Mouse (Mus musculus) bone marrow, adult 2 months (tissue): ENCODE measurements around the gene Cfap61. TPM values are rescaled to one million over a fixed set of nuclear protein-coding genes. Genes with fewer than 3 reads are reported as not detected.

Experiments
- H3K27ac ChIP-seq: fragments of 200-500 bp; 2 replicates; pipeline ENCODE4 v1.5.1; 2012; ENCODE audit warnings: low read depth, mild to moderate bottlenecking, control low read depth, inconsistent platforms, low read length; ENCODE audit not compliant: control insufficient read depth, poor library complexity, insufficient read depth
- H3K4me1 ChIP-seq: fragments of 200-500 bp; 2 replicates; pipeline ENCODE4 v1.6.1; 2011; ENCODE audit warnings: low read length; ENCODE audit not compliant: control insufficient read depth, insufficient read depth
- H3K4me3 ChIP-seq: fragments of 200-500 bp; replicated peaks from 2 replicates; pipeline ENCODE3; 2011; ENCODE audit warnings: mild to moderate bottlenecking, low read depth, low read length, control low read depth; ENCODE audit not compliant: control insufficient read depth
- CTCF ChIP-seq: fragments of 200-500 bp; IDR thresholded peaks from 2 replicates; pipeline ENCODE4 v1.5.1; 2011; ENCODE audit warnings: low read length, control low read depth; ENCODE audit not compliant: control insufficient read depth, insufficient read depth
- POLR2A ChIP-seq: fragments of 200-500 bp; IDR thresholded peaks from 2 replicates; pipeline ENCODE4 v1.6.1; 2011; ENCODE audit warnings: low read depth, mild to moderate bottlenecking, control low read depth, low read length, borderline replicate concordance; ENCODE audit not compliant: control insufficient read depth
- WGBS: fragments of 180-500 bp; shearing (Covaris S2); methylation state at CpG from one replicate; pipeline ENCODE4 v1.1.7; 2018; 5-methylcytosine and 5-hydroxymethylcytosine counted together
- polyA plus RNA-seq: library from polyadenylated mRNA; stranded (reverse); fragments of >200 nt; gene quantifications from 2 replicates; pipeline ENCODE4 v1.2.4, GENCODE M21; 2011; ENCODE audit warnings: low replicate concordance; ENCODE audit not compliant: missing spikeins, insufficient read depth, insufficient read length

Cfap61 gene
- polyA plus RNA-seq, 1 experiment = not detected

- 9% methylated on average over 40 of the region's 40 CpGs for WGBS
- H3K4me1 ChIP-seq = no peaks in the 10 kb centered on the region
- TF ChIP-seq CTCF (no peak), POLR2A (no peak)
- no peak overlapping the region for H3K27ac ChIP-seq
- H3K4me3 ChIP-seq = no peak overlapping the region
Measured at GRCm38 (mm10) chr2:146218161-146218691, 283.6 kb downstream of the Cfap61 start.

- Histone ChIP-seq H3K4me3 (no peak overlapping the region), H3K4me1 (no peaks in the 10 kb centered on the region), H3K27ac (no peak overlapping the region)
- 12% methylated on average over 19 of the region's 19 CpGs for WGBS
- no peak for TF ChIP-seq CTCF
- TF ChIP-seq POLR2A = no peak
Measured at GRCm38 (mm10) chr2:146218881-146219535, 284.4 kb downstream of the Cfap61 start.

- 20% methylated on average over 11 of the region's 11 CpGs for WGBS
- H3K4me1 ChIP-seq = no peaks in the 10 kb centered on the region
- H3K4me3 ChIP-seq = no peak overlapping the region
- TF ChIP-seq POLR2A (no peak), CTCF (no peak)
- no peak overlapping the region for H3K27ac ChIP-seq
Measured at GRCm38 (mm10) chr2:146219791-146220190, 285.2 kb downstream of the Cfap61 start.

- Histone ChIP-seq H3K27ac (no peak overlapping the region), H3K4me1 (no peaks in the 10 kb centered on the region), H3K4me3 (no peak overlapping the region)
- TF ChIP-seq CTCF (no peak), POLR2A (no peak)
- 4% methylated on average over 24 of the region's 24 CpGs for WGBS
Measured at GRCm38 (mm10) chr2:146220591-146221075, 286.0 kb downstream of the Cfap61 start.

GRCm38 (mm10) chr2:146221076-146221928 is 286.7 kb downstream of the Cfap61 start, which contains the start of gene Insm1:
Gene Insm1, plus strand, starts transcription at chr2:146221921.
- under 1% methylated on average over 82 of the region's 86 CpGs for WGBS
- no peak within 1 kb of the TSS; the same call in 1 of the 2 replicates for H3K27ac ChIP-seq
- H3K4me3 ChIP-seq = no peak within 1 kb of the TSS
- TF ChIP-seq POLR2A (no peak), CTCF (no peak)
- H3K4me1 ChIP-seq = no peaks in the 10 kb centered on the region

- WGBS = 2% methylated on average over 44 of the region's 44 CpGs
- no peak overlapping the region; the same call in 1 of the 2 replicates for H3K27ac ChIP-seq
- no peaks in the 10 kb centered on the region for H3K4me1 ChIP-seq
- H3K4me3 ChIP-seq = no peak overlapping the region
- no peak for TF ChIP-seq POLR2A
- TF ChIP-seq CTCF = no peak
Measured at GRCm38 (mm10) chr2:146221929-146222278, 287.3 kb downstream of the Cfap61 start.

- H3K4me3 ChIP-seq = no peak overlapping the region
- TF ChIP-seq POLR2A = no peak
- no peak for TF ChIP-seq CTCF
- no peaks in the 10 kb centered on the region for H3K4me1 ChIP-seq
- WGBS = 6% methylated on average over 133 of the region's 133 CpGs
- no peak overlapping the region; the same call in 1 of the 2 replicates for H3K27ac ChIP-seq
Measured at GRCm38 (mm10) chr2:146222279-146223175, 287.9 kb downstream of the Cfap61 start.
